Mouse (Mus musculus) liver, embryonic 14.5 days (tissue): ENCODE measurements at regions not wholly inside any gene's neighbourhood (a gene's known extent, or its start where the extent isn't known, plus 50 kb on each side); places are given as distances from the start of the nearest gene placed in this dataset.

Source experiments
- CTCF ChIP-seq: IDR thresholded peaks from 2 replicates; pipeline ENCODE4 v1.5.1; 2016; ENCODE audit warnings: antibody characterized with exemption, low read depth, control low read depth
- EP300 ChIP-seq: IDR thresholded peaks from 2 replicates; pipeline ENCODE4 v1.6.1; 2016; ENCODE audit warnings: antibody characterized with exemption, low read depth

DNA sequence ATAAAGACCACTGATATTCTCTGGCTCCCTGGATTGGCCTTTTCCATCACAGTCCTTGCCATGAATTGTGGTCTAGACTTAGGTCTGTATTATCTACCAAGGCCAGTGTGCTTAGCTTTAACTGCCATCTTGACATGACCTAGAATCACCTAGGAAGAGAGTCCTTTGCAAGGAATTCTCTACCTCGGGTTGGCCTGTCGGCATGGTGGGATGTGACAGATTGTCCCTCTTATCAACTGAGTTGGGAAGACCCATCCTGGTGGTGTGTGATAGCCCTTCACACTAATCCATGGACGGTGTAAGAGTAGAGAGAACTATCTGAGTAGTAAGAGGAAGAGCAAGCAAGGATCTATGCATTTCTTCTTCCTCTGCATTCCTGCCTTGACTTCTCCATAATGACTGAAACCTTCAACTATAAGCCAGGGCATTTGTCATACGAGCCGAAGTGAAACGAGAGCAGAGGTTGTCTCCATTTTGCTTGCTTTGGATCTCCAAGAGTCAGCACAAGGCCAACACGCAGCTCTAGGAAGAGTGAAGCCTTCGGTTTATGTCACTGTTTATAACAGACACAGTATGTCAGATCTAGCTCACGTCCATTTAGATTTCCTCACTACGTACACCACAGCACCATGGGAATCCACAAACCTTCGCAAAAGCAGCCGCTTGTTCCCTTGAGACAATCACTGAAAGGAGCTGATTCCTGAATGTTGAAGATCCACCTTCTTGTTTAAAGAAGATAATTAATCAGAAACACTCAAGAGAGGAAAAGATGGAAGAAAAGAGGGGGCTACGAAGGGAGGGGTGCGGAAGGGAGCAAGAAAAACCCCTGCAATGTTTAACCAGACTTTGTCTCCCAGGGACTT, 190.9 kb upstream of the Rgma start:
- TF ChIP-seq CTCF (no peak), EP300 (no peak)
